Mouse (Mus musculus): ENCODE data around the gene Mb21d2.

DNA sequence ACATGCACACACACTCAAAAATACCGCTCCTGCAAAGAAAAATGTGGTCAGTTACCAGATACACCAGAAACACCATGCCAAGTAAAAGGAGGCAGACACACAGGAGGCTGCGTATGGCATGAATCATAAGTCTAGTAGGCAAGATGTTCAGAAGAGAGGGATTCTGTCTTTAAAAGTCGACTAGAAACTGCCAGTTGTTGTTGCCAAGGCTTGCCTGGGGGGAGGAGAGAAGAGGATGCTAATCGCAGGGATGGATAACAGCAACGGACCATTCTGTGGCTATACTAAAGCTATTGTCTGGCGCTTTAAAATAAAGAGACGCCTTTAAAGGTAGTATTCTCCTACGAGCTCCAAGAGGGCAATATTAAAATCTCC lies 49.2 kb downstream of the Mb21d2 start:
- TF ChIP-seq CTCF (conservative IDR thresholded peaks at IDR 0.05 in 1 of 2, IDR thresholded peaks at IDR 0.05 in 1 of 2; ENCODE audit: low read depth in 2 of 2, low read length in 2 of 2) (no peak), KAT2A (IDR thresholded peaks at IDR 0.05; ENCODE audit: insufficient replicate concordance, low read length) (no peak)

Measured in CH12.LX (cell line).